Mouse (Mus musculus) limb, embryonic 14.5 days (tissue): ENCODE results near the gene Emp1. TPM values are rescaled to one million over a fixed set of nuclear protein-coding genes. Genes with fewer than 3 reads are reported as not detected.

ENCODE experiments used
- ATAC-seq: fragments of 200-750 bp; cut with Nextera tagmentation; 2 replicates; pipeline ENCODE4 v1.8.0; 2017; ENCODE audit warnings: low read depth, moderate number of reproducible peaks, moderate TSS enrichment; ENCODE audit not compliant: low FRiP score
- DNase-seq: peaks from one replicate; pipeline ENCODE4 v3.0.0-alpha.2; 2015; ENCODE audit warnings: low spot score
- H3K27ac ChIP-seq: fragments of 300-500 bp; sonication (generic); replicated peaks from 2 replicates; pipeline ENCODE4 v1.5.1; 2014; ENCODE audit warnings: low read depth, mild to moderate bottlenecking, low read length, moderate library complexity, mixed read lengths
- H3K27me3 ChIP-seq: fragments of 300-500 bp; sonication (generic); 2 replicates; pipeline ENCODE4 v1.6.1; 2014; ENCODE audit warnings: low read length, mixed read lengths; ENCODE audit not compliant: control insufficient read depth, insufficient read depth
- H3K36me3 ChIP-seq: fragments of 300-500 bp; sonication (generic); 2 replicates; pipeline ENCODE4 v1.6.1; 2014; ENCODE audit warnings: mild to moderate bottlenecking, low read length, moderate library complexity, mixed read lengths; ENCODE audit not compliant: control insufficient read depth, insufficient read depth
- H3K4me1 ChIP-seq: fragments of 300-500 bp; sonication (generic); 2 replicates; pipeline ENCODE4 v1.6.1; 2014; ENCODE audit warnings: antibody characterized with exemption, low read length, mixed read lengths; ENCODE audit not compliant: control insufficient read depth, insufficient read depth
- H3K4me2 ChIP-seq: fragments of 300-500 bp; sonication (generic); replicated peaks from 2 replicates; pipeline ENCODE4 v1.6.1; 2014; ENCODE audit warnings: low read depth, mild to moderate bottlenecking, low read length, moderate library complexity; ENCODE audit not compliant: severe bottlenecking
- H3K4me3 ChIP-seq: fragments of 300-500 bp; sonication (generic); replicated peaks from 2 replicates; pipeline ENCODE4 v1.5.1; 2014; ENCODE audit warnings: low read length
- H3K9ac ChIP-seq: fragments of 300-500 bp; sonication (generic); 2 replicates; pipeline ENCODE4 v1.6.1; 2014; ENCODE audit warnings: mild to moderate bottlenecking, low read depth, low read length, moderate library complexity; ENCODE audit not compliant: severe bottlenecking
- H3K9me3 ChIP-seq: fragments of 300-500 bp; sonication (generic); 2 replicates; pipeline ENCODE4 v1.6.1; 2016; ENCODE audit warnings: low read length; ENCODE audit not compliant: control insufficient read depth
- POLR2A ChIP-seq: fragments of 200-500 bp; IDR thresholded peaks from 2 replicates; pipeline ENCODE4 v1.8.0; 2012; ENCODE audit warnings: inconsistent platforms, mild to moderate bottlenecking, moderate library complexity, borderline replicate concordance; ENCODE audit not compliant: insufficient read depth, insufficient read length; ENCODE audit errors: extremely low read depth
- WGBS: fragments of 180-500 bp; shearing (Covaris S2); extraction: QIAGEN DNeasy Blood & Tissue Kit; methylation state at CpG from one replicate; pipeline ENCODE4 v1.1.7; 2014; 5-methylcytosine and 5-hydroxymethylcytosine counted together
- polyA plus RNA-seq, 2 experiments: library from polyadenylated mRNA; depleted of rRNA in 1 of 2; stranded (reverse) in 1 of 2; unstranded in 1 of 2; fragments of >200 nt; fragmentation: Nextera tagmentation in 1 of 2; extraction: Ambion mirVana in 1 of 2; gene quantifications; 2 replicates each; pipeline versions ENCODE4 v1.2.1 to v1.2.3; 2012 to 2014

The Emp1 gene
- 366 and 528 TPM in 2 replicates for polyA plus RNA-seq (2012; rRNA removed)
- 91.7 and 98.9 TPM in 2 replicates for polyA plus RNA-seq (2014; fragmentation: Nextera tagmentation; extraction: Ambion mirVana)

GRCm38 (mm10) chr6:135362459-135363159 lies at the start of gene Emp1:
Emp1 (plus strand) TSS chr6:135362545.
- peak; percentile 87; the same call in 1 of the 2 replicates for TF ChIP-seq POLR2A
- 15% methylated on average over 13 of the region's 13 CpGs for WGBS
- ATAC-seq (peak; percentile 69), DNase-seq (peak; percentile 91)
- peaks cover 41% of the 10 kb centered on the region for H3K4me1 ChIP-seq
- no peaks in the 10 kb centered on the region for H3K9me3 ChIP-seq
- no peaks in the 10 kb centered on the region for H3K27me3 ChIP-seq
- peak within 1 kb of the TSS; percentile 95 for H3K27ac ChIP-seq
- peaks cover 8% of the 10 kb centered on the region; the same call in 1 of the 2 replicates for H3K36me3 ChIP-seq
- H3K4me3 ChIP-seq, result peak within 1 kb of the TSS; percentile 54
- H3K9ac ChIP-seq, result peak within 1 kb of the TSS; percentile 73
- peak within 1 kb of the TSS; percentile 64 for H3K4me2 ChIP-seq

GRCm38 (mm10) chr6:135313981-135314380 lies 48.4 kb upstream of the Emp1 start:
- Histone ChIP-seq H3K27ac (no peak overlapping the region; the same call in 1 of the 2 replicates), H3K36me3 (no peaks in the 10 kb centered on the region), H3K4me1 (peaks cover 14% of the 10 kb centered on the region), H3K27me3 (no peaks in the 10 kb centered on the region), H3K4me2 (no peak overlapping the region), H3K9me3 (no peaks in the 10 kb centered on the region), H3K9ac (no peak overlapping the region), H3K4me3 (no peak overlapping the region)
- ATAC-seq (no peak), DNase-seq (peak; percentile 44)
- WGBS, result 24% methylated on average over 9 of the region's 9 CpGs
- no peak for TF ChIP-seq POLR2A

DNA sequence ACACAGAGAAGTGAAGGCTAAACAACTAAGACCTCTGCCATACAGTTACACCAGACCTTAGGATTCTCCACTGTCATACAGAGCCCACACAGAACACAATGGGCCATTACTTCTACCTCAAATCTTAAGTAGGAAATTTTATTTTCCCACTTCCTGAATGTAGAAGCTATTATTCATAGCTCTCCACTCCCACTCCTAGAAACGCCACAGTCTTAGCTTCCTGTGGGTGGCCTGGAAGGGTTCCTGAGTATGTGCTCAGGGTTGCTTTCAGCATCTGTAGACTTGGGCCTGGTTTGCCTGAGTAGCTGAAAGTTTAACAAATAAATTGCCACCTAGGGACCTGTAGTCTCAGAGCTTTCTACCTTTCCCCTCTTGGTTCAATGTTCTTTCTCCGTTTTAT lies 46.2 kb upstream of the Emp1 start:
- WGBS, result 48% methylated on average over 2 of the region's 2 CpGs
- peaks cover 14% of the 10 kb centered on the region for H3K4me1 ChIP-seq
- TF ChIP-seq POLR2A, result no peak
- no peak overlapping the region for H3K9ac ChIP-seq
- H3K36me3 ChIP-seq, result no peaks in the 10 kb centered on the region
- DNase-seq, result no peak
- H3K27me3 ChIP-seq, result no peaks in the 10 kb centered on the region
- no peak for ATAC-seq
- no peak overlapping the region; the same call in 1 of the 2 replicates for H3K27ac ChIP-seq
- H3K4me2 ChIP-seq, result no peak overlapping the region
- no peak overlapping the region for H3K4me3 ChIP-seq
- H3K9me3 ChIP-seq, result no peaks in the 10 kb centered on the region

DNA sequence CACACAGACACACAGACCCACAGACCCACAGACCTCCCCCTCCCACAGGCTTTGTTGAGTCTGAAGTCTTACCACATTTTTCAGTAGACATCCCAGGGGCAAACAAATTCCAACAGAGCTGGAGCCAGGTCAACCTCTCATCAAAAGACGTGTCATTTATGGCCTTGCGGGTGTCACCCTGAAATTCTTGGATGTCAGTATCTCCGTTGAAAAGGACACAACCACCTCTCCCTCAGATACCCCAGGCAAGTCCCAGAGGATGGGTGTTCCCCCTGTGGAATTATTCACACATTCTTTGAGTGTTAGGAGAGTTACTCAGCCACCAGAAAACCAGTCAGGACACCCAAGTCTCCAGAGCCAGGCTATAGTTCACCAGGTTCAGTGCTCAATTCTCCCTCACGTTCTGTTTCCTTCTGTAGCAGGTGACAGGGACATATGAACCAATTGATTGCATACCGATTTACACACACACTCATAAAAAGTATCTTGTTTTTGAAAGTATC lies 42.9 kb upstream of the Emp1 start:
- H3K9me3 ChIP-seq, result no peaks in the 10 kb centered on the region
- no peak for TF ChIP-seq POLR2A
- H3K9ac ChIP-seq, result no peak overlapping the region
- ATAC-seq (no peak), DNase-seq (no peak)
- peaks cover 17% of the 10 kb centered on the region for H3K4me1 ChIP-seq
- no peak overlapping the region for H3K4me3 ChIP-seq
- H3K27me3 ChIP-seq, result no peaks in the 10 kb centered on the region
- H3K36me3 ChIP-seq, result no peaks in the 10 kb centered on the region
- H3K4me2 ChIP-seq, result no peak overlapping the region
- 69% methylated on average over 5 of the region's 5 CpGs for WGBS
- H3K27ac ChIP-seq, result no peak overlapping the region

DNA sequence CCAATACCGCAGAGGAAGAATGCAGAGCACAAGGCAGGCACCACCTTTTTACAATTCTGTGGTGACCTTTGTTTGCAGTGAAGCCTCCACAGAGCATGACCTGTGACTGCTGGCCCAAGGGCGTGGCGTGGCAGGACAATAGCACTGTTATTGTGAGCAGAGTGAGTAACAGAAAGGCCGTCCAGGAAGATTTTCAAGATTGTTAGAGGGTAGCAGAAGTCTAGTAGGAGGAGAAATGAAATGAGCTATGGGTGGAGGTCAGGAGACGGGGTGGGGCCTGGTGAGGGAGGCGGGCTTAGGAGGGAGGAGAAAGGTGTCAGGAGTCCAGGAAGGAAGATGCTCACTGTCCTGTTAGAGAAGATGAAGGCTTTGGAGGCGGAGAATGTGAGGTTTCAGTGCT lies 39.6 kb upstream of the Emp1 start:
- peak overlapping the region; percentile 17; the same call in 1 of the 2 replicates for H3K4me2 ChIP-seq
- no peak for DNase-seq
- 69% methylated on average over 7 of the region's 7 CpGs for WGBS
- TF ChIP-seq POLR2A, result no peak
- no peaks in the 10 kb centered on the region for H3K9me3 ChIP-seq
- H3K4me3 ChIP-seq, result no peak overlapping the region
- peaks cover 13% of the 10 kb centered on the region for H3K4me1 ChIP-seq
- no peaks in the 10 kb centered on the region for H3K36me3 ChIP-seq
- ATAC-seq, result no peak
- no peak overlapping the region for H3K9ac ChIP-seq
- no peaks in the 10 kb centered on the region for H3K27me3 ChIP-seq
- peak overlapping the region; percentile 38; the same call in 1 of the 2 replicates for H3K27ac ChIP-seq
